Mouse (Mus musculus) heart, postnatal 0 days (tissue): ENCODE measurements around the gene Asf1a.

Experiments
- CTCF ChIP-seq: IDR thresholded peaks from 2 replicates; pipeline ENCODE4 v1.5.1; 2016; ENCODE audit warnings: antibody characterized with exemption, control low read depth, low read depth
- EP300 ChIP-seq: IDR thresholded peaks from 2 replicates; pipeline ENCODE4 v1.6.1; 2016; ENCODE audit warnings: antibody characterized with exemption, low read depth

DNA sequence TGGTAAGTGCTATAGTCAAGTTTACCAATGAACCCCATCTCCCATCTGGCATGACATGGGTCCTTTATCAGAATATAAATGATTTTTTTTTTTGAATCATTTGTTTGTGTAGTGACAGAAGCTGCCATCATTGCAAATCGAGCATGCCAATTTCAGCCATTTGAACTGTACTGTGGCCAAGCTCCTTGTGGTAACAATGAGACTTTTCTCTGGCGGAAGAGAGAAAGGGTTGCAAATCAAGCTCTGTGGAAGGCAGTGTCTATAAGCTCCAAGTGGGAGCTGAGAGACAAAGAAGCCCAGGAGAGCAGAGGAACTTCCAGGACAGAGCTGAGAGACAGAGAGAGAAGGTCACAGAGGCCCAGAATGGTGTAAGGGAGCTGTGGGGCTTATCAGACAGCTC is 31.0 kb upstream of the Asf1a start:
- TF ChIP-seq CTCF = no peak
- no peak for TF ChIP-seq EP300
